Mouse (Mus musculus) midbrain, embryonic 16.5 days (tissue): ENCODE results near the gene Stim2. TPM values are rescaled to one million over a fixed set of nuclear protein-coding genes. Genes with fewer than 3 reads are reported as not detected.

Experiments
- ATAC-seq: fragments of 200-750 bp; cut with Nextera tagmentation; 2 replicates; pipeline ENCODE4 v1.8.0; 2017; ENCODE audit warnings: moderate TSS enrichment
- H3K27ac ChIP-seq: fragments of 300-500 bp; sonication (generic); 2 replicates; pipeline ENCODE4 v1.5.1; 2014; ENCODE audit warnings: mild to moderate bottlenecking, low read length, mixed read lengths
- H3K27me3 ChIP-seq: fragments of 300-500 bp; sonication (generic); 2 replicates; pipeline ENCODE4 v1.6.1; 2014; ENCODE audit warnings: low read depth, low read length, mixed read lengths; ENCODE audit not compliant: control insufficient read depth, insufficient read depth
- H3K36me3 ChIP-seq: fragments of 300-500 bp; sonication (generic); 2 replicates; pipeline ENCODE4 v1.6.1; 2014; ENCODE audit warnings: mild to moderate bottlenecking, low read length, moderate library complexity, mixed read lengths; ENCODE audit not compliant: control insufficient read depth, insufficient read depth
- H3K4me1 ChIP-seq: fragments of 300-500 bp; sonication (generic); 2 replicates; pipeline ENCODE4 v1.6.1; 2014; ENCODE audit warnings: mild to moderate bottlenecking, low read length, mixed read lengths; ENCODE audit not compliant: control insufficient read depth, insufficient read depth
- H3K4me2 ChIP-seq: fragments of 300-500 bp; sonication (generic); 2 replicates; pipeline ENCODE4 v1.6.1; 2014; ENCODE audit warnings: mild to moderate bottlenecking, low read length, mixed read lengths
- H3K4me3 ChIP-seq: fragments of 300-500 bp; sonication (generic); 2 replicates; pipeline ENCODE4 v1.5.1; 2014; ENCODE audit warnings: low read depth, mild to moderate bottlenecking, low read length, moderate library complexity, mixed read lengths
- H3K9ac ChIP-seq: fragments of 300-500 bp; sonication (generic); 2 replicates; pipeline ENCODE4 v1.6.1; 2014; ENCODE audit warnings: low read depth, low read length, mixed read lengths
- H3K9me3 ChIP-seq: fragments of 300-500 bp; sonication (generic); replicated peaks from 2 replicates; pipeline ENCODE4 v1.6.1; 2014; ENCODE audit warnings: mild to moderate bottlenecking, low read length, mixed read lengths; ENCODE audit not compliant: control insufficient read depth, poor library complexity, severe bottlenecking
- WGBS: fragments of 180-500 bp; shearing (Covaris S2); extraction: QIAGEN DNeasy Blood & Tissue Kit; methylation state at CpG from one replicate; pipeline ENCODE4 v1.1.7; 2014; 5-methylcytosine and 5-hydroxymethylcytosine counted together
- polyA plus RNA-seq: library from polyadenylated mRNA; unstranded; fragments of >200 nt; fragmentation: Nextera tagmentation; extraction: Ambion mirVana; gene quantifications from 2 replicates; pipeline ENCODE4 v1.2.1, GENCODE M21; 2015

Gene Stim2
- 26.3 and 28.9 TPM in 2 replicates for polyA plus RNA-seq

GRCm38 (mm10) chr5:53998146-53998742 is at the start of gene Stim2:
Stim2 (plus strand) TSS chr5:53998499.
- peak within 1 kb of the TSS; percentile 89 for H3K4me2 ChIP-seq
- H3K36me3 ChIP-seq: no peaks in the 10 kb centered on the region
- peak; percentile 95 for ATAC-seq
- no peaks in the 10 kb centered on the region for H3K27me3 ChIP-seq
- peak within 1 kb of the TSS; percentile 91 for H3K4me3 ChIP-seq
- H3K9me3 ChIP-seq: no peaks in the 10 kb centered on the region
- H3K9ac ChIP-seq: peak within 1 kb of the TSS; percentile 95
- peak within 1 kb of the TSS; percentile 95 for H3K27ac ChIP-seq
- peaks cover 26% of the 10 kb centered on the region for H3K4me1 ChIP-seq
- under 1% methylated on average over 52 of the region's 71 CpGs for WGBS

GRCm38 (mm10) chr5:53948606-53949266 is 49.6 kb upstream of the Stim2 start:
- Histone ChIP-seq H3K9ac (no peak overlapping the region), H3K4me2 (no peak overlapping the region), H3K27me3 (no peaks in the 10 kb centered on the region), H3K4me3 (no peak overlapping the region), H3K4me1 (no peaks in the 10 kb centered on the region), H3K36me3 (no peaks in the 10 kb centered on the region), H3K9me3 (no peaks in the 10 kb centered on the region), H3K27ac (no peak overlapping the region)
- 87% methylated on average over 8 of the region's 8 CpGs for WGBS
- no peak for ATAC-seq

- no peak overlapping the region for H3K27ac ChIP-seq
- no peak overlapping the region for H3K9ac ChIP-seq
- no peaks in the 10 kb centered on the region for H3K4me1 ChIP-seq
- ATAC-seq: no peak
- no peaks in the 10 kb centered on the region for H3K9me3 ChIP-seq
- H3K36me3 ChIP-seq: no peaks in the 10 kb centered on the region
- WGBS: 58% methylated on average over 7 of the region's 7 CpGs
- no peak overlapping the region for H3K4me3 ChIP-seq
- H3K4me2 ChIP-seq: no peak overlapping the region
- no peaks in the 10 kb centered on the region for H3K27me3 ChIP-seq
Measured at GRCm38 (mm10) chr5:53950189-53950588, 48.1 kb upstream of the Stim2 start.

GRCm38 (mm10) chr5:53953216-53953615 is 45.1 kb upstream of the Stim2 start:
- Histone ChIP-seq H3K36me3 (no peaks in the 10 kb centered on the region), H3K4me2 (no peak overlapping the region)
- no peak for ATAC-seq

GRCm38 (mm10) chr5:53953797-53954196 is 44.5 kb upstream of the Stim2 start:
- no peaks in the 10 kb centered on the region for H3K36me3 ChIP-seq
- ATAC-seq: no peak
- no peak overlapping the region for H3K9ac ChIP-seq
- WGBS: 98% methylated on average over 2 of the region's 2 CpGs
- no peaks in the 10 kb centered on the region for H3K27me3 ChIP-seq
- H3K4me3 ChIP-seq: no peak overlapping the region
- no peak overlapping the region for H3K4me2 ChIP-seq
- H3K9me3 ChIP-seq: no peaks in the 10 kb centered on the region
- no peaks in the 10 kb centered on the region for H3K4me1 ChIP-seq
- no peak overlapping the region for H3K27ac ChIP-seq

More at GRCm38 (mm10) chr5:53953216-53953615, 45.1 kb upstream of the Stim2 start:
- Histone ChIP-seq H3K4me3 (no peak overlapping the region), H3K4me1 (no peaks in the 10 kb centered on the region), H3K27ac (no peak overlapping the region), H3K27me3 (no peaks in the 10 kb centered on the region), H3K9me3 (no peaks in the 10 kb centered on the region), H3K9ac (no peak overlapping the region)

GRCm38 (mm10) chr5:53955966-53956365 is 42.3 kb upstream of the Stim2 start:
- ATAC-seq: no peak
- H3K27ac ChIP-seq: no peak overlapping the region
- WGBS: 84% methylated on average over 2 of the region's 2 CpGs
- no peaks in the 10 kb centered on the region for H3K9me3 ChIP-seq
- H3K4me1 ChIP-seq: no peaks in the 10 kb centered on the region
- H3K27me3 ChIP-seq: no peaks in the 10 kb centered on the region
- H3K36me3 ChIP-seq: no peaks in the 10 kb centered on the region
- no peak overlapping the region for H3K9ac ChIP-seq
- no peak overlapping the region for H3K4me2 ChIP-seq
- H3K4me3 ChIP-seq: no peak overlapping the region

GRCm38 (mm10) chr5:53956396-53957314 is 41.6 kb upstream of the Stim2 start:
- WGBS: 89% methylated on average over 19 of the region's 19 CpGs
- Histone ChIP-seq H3K4me2 (no peak overlapping the region), H3K4me1 (no peaks in the 10 kb centered on the region), H3K36me3 (no peaks in the 10 kb centered on the region), H3K27me3 (no peaks in the 10 kb centered on the region), H3K4me3 (no peak overlapping the region), H3K9me3 (no peaks in the 10 kb centered on the region), H3K9ac (no peak overlapping the region), H3K27ac (no peak overlapping the region)
- no peak for ATAC-seq

GRCm38 (mm10) chr5:53957348-53957747 is 41.0 kb upstream of the Stim2 start:
- no peaks in the 10 kb centered on the region for H3K4me1 ChIP-seq
- WGBS: 75% methylated on average over 6 of the region's 6 CpGs
- H3K27me3 ChIP-seq: no peaks in the 10 kb centered on the region
- no peak overlapping the region for H3K27ac ChIP-seq
- no peak overlapping the region for H3K4me2 ChIP-seq
- no peak overlapping the region for H3K9ac ChIP-seq
- H3K9me3 ChIP-seq: no peaks in the 10 kb centered on the region
- ATAC-seq: no peak
- H3K4me3 ChIP-seq: no peak overlapping the region
- no peaks in the 10 kb centered on the region for H3K36me3 ChIP-seq

GRCm38 (mm10) chr5:53961229-53961628 is 37.1 kb upstream of the Stim2 start:
- WGBS: 81% methylated on average over 5 of the region's 5 CpGs
- H3K4me1 ChIP-seq: no peaks in the 10 kb centered on the region
- no peak for ATAC-seq

More at GRCm38 (mm10) chr5:53961229-53961628, 37.1 kb upstream of the Stim2 start:
- no peak overlapping the region for H3K27ac ChIP-seq
- H3K4me2 ChIP-seq: no peak overlapping the region
- H3K9me3 ChIP-seq: no peaks in the 10 kb centered on the region
- H3K4me3 ChIP-seq: no peak overlapping the region
- H3K36me3 ChIP-seq: no peaks in the 10 kb centered on the region
- no peak overlapping the region for H3K9ac ChIP-seq
- no peaks in the 10 kb centered on the region for H3K27me3 ChIP-seq
